Mouse (Mus musculus) C2C12 (cell line): ENCODE data around the gene Sort1. TPM values are rescaled to one million over a fixed set of nuclear protein-coding genes. Genes with fewer than 3 reads are reported as not detected.

Experiments
- H3K27me3 ChIP-seq: one replicate; pipeline ENCODE4 v1.6.1; 2011; ENCODE audit not compliant: control insufficient read depth, insufficient read depth, insufficient read length
- H3K36me3 ChIP-seq: one replicate; pipeline ENCODE4 v1.6.1; 2011; ENCODE audit not compliant: control insufficient read depth, insufficient read depth
- H3K4me3 ChIP-seq: one replicate; pipeline ENCODE4 v1.5.1; 2011; ENCODE audit warnings: mild to moderate bottlenecking, control low read depth; ENCODE audit not compliant: poor library complexity, insufficient read depth, severe bottlenecking
- H3K79me2 ChIP-seq: one replicate; pipeline ENCODE4 v1.6.1; 2011; ENCODE audit not compliant: control insufficient read depth, insufficient read depth
- H3K79me3 ChIP-seq: one replicate; pipeline ENCODE4 v1.6.1; 2011; ENCODE audit warnings: low read depth, control low read depth
- H3ac ChIP-seq: one replicate; pipeline ENCODE3; 2011; ENCODE audit warnings: low read depth; ENCODE audit not compliant: control insufficient read depth, insufficient read length
- CEBPB ChIP-seq: IDR thresholded peaks from one replicate; pipeline ENCODE4 v1.6.1; 2011; ENCODE audit warnings: low read depth, mild to moderate bottlenecking, control low read depth, moderate library complexity
- CTCF ChIP-seq: IDR thresholded peaks from one replicate; pipeline ENCODE4 v1.5.1; 2011; ENCODE audit not compliant: control insufficient read depth, insufficient read depth, insufficient read length
- FOSL1 ChIP-seq: IDR thresholded peaks from one replicate; pipeline ENCODE4 v1.8.0; 2011; ENCODE audit warnings: mild to moderate bottlenecking, low read length; ENCODE audit not compliant: poor library complexity, insufficient read depth, severe bottlenecking
- MAX ChIP-seq: IDR thresholded peaks from one replicate; pipeline ENCODE4 v1.6.1; 2011; ENCODE audit warnings: mild to moderate bottlenecking, control low read depth
- MYOD1 ChIP-seq: IDR thresholded peaks from one replicate; pipeline ENCODE4 v1.6.1; 2011; ENCODE audit warnings: low read depth; ENCODE audit not compliant: control insufficient read depth, insufficient read length
- MYOG ChIP-seq: IDR thresholded peaks from one replicate; pipeline ENCODE4 v1.6.1; 2011; ENCODE audit not compliant: control insufficient read depth, insufficient read length; ENCODE audit errors: extremely low read depth
- USF1 ChIP-seq: IDR thresholded peaks from one replicate; pipeline ENCODE4 v1.6.1; 2011; ENCODE audit warnings: low read depth, mild to moderate bottlenecking, control low read depth, moderate library complexity
- polyA plus RNA-seq: library from polyadenylated mRNA; unstranded; fragments of >200 nt; fragmentation: generic; extraction: Trizol; gene quantifications from one replicate; pipeline ENCODE4 v1.2.1, GENCODE M21; 2012; ENCODE audit warnings: missing spikeins

Gene Sort1
- polyA plus RNA-seq, 1 experiment = 0.41 TPM

DNA sequence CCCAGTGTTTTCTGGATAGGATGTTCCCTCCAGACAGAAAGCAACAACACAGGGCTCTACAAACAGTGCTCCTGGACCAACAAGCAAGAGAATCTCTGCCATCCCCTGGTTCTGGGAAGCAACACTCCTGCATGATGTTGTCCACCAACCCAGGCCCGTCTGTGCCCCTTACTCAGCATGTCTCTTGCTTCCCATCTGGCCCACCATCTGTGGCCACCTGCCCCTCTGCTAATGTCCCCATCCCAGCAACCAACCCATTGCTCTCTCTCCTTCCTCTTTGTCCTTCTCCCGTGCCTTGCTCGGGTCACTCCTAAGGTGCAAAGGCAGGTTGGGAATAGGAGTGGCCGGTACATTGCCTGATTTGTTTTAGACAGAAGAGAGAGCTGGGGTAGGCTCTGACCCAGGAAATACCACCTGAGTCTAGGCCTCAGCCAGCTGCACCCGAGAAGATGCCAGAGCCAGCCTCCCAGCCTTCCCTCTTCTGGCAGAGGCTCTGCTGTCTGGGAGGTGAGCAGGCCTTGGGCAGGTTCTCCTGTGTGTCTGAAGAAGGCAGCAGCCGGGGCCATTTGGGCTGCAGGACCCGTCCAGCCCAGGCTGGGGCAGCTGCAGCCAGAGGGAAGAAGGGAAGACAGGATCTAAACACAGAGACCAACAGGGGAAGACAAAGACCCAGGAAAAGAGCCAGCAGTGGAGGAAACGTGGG lies 125.9 kb downstream of the Sort1 start:
- no peak overlapping the region for H3ac ChIP-seq
- peaks cover 66% of the 10 kb centered on the region for H3K27me3 ChIP-seq
- no peaks in the 10 kb centered on the region for H3K79me2 ChIP-seq
- TF ChIP-seq USF1 (no peak), CTCF (no peak), CEBPB (no peak), MAX (no peak), MYOG (no peak), FOSL1 (no peak), MYOD1 (no peak)
- H3K4me3 ChIP-seq = no peak overlapping the region
- H3K79me3 ChIP-seq = no peaks in the 10 kb centered on the region
- H3K36me3 ChIP-seq = no peaks in the 10 kb centered on the region

DNA sequence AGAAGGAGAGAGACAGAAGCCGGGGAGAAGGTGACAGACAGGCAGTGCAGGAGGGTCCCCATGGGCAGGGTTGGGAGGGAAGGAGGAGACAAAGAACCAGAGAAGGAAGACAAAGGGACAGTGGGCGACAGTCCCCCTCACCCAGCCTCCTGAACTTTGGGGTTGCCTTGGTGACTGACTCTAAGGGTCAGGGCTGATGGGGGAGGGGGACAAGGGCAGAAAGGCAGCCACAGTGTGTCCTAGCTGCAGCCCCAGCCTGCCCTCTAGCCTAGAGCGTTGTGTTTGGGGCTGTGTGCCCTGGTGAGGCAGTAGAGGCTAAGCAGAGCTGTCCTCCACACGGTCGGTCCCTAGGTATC lies 126.5 kb downstream of the Sort1 start:
- Histone ChIP-seq H3K79me3 (no peaks in the 10 kb centered on the region), H3K4me3 (no peak overlapping the region), H3K27me3 (peaks cover 67% of the 10 kb centered on the region), H3ac (no peak overlapping the region), H3K36me3 (no peaks in the 10 kb centered on the region), H3K79me2 (no peaks in the 10 kb centered on the region)
- TF ChIP-seq USF1 (no peak), CTCF (no peak)

Other genes starting within 250 kb of the Sort1 start
- gene Gstm4, start 239.2 kb upstream of the Sort1 start, polyA plus RNA-seq = 0.39 TPM
- gene Ampd2, start 197.4 kb upstream of the Sort1 start, polyA plus RNA-seq = 58.3 TPM
- 1.1 TPM for gene Gnat2, start 191.3 kb upstream of the Sort1 start, polyA plus RNA-seq
- 28.8 TPM for gene Gnai3, start 137.9 kb upstream of the Sort1 start, polyA plus RNA-seq
- gene Gpr61, start 129.2 kb upstream of the Sort1 start, polyA plus RNA-seq = 0.01 TPM
- gene Amigo1, start 97.7 kb upstream of the Sort1 start, polyA plus RNA-seq = 1.9 TPM
- 1.7 TPM for gene Cyb561d1, start 82.9 kb upstream of the Sort1 start, polyA plus RNA-seq
- 6.8 TPM for gene Atxn7l2, start 73.1 kb upstream of the Sort1 start, polyA plus RNA-seq
- not detected for gene Sypl2, start 57.4 kb upstream of the Sort1 start, polyA plus RNA-seq
- gene Psma5, start 27.2 kb upstream of the Sort1 start, polyA plus RNA-seq = 289 TPM
- not detected for gene Mybphl, start 80.8 kb downstream of the Sort1 start, polyA plus RNA-seq
- gene Psrc1, start 99.8 kb downstream of the Sort1 start, polyA plus RNA-seq = 27.9 TPM
- not detected for gene Celsr2, start 131.5 kb downstream of the Sort1 start, polyA plus RNA-seq
- 272 TPM for gene Sars, start 161.1 kb downstream of the Sort1 start, polyA plus RNA-seq